Mouse (Mus musculus): ENCODE measurements around the gene Ankrd9. TPM values are rescaled to one million over a fixed set of nuclear protein-coding genes. Genes with fewer than 3 reads are reported as not detected.

Ankrd9 gene
- polyA plus RNA-seq, 1 experiment from 2014 or later: 12.1 TPM

DNA sequence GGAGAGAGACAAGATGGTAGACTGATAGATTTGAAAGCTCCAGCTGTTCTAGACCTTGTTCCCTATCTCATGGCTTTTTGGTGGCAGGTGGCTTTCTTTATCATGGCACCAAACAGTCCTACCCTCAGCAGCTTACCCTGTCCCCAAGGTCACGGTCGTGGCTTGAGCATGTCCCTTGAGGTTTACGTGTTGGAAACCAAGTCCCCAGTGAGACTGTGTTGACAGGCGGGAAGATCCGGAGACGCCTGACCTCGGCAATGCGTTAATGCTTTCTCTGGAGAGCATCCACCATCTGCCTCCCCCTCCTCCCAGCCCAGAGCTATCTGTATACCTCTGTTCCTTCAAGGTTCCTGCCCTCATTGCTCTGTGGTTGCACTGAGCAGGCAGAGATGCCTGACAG is 4.9 kb upstream of the Ankrd9 start:
- Histone ChIP-seq H3K27me3 (ENCODE audit: control insufficient read depth, insufficient read depth, low read length) (no peaks in the 10 kb centered on the region), H3K9ac (ENCODE audit: low read length) (no peak overlapping the region), H3K27ac (ENCODE audit: low read depth, low read length) (no peak overlapping the region), H3K36me3 (ENCODE audit: control insufficient read depth, insufficient read depth, low read length) (no peaks in the 10 kb centered on the region), H3K9me3 (ENCODE audit: control insufficient read depth, low read length) (no peaks in the 10 kb centered on the region), H3K4me2 (ENCODE audit: low read depth) (no peak overlapping the region), H3K4me3 (ENCODE audit: low read depth, low read length) (no peak overlapping the region), H3K4me1 (ENCODE audit: control insufficient read depth, insufficient read depth, low read length) (peaks cover 3% of the 10 kb centered on the region; the same call in 1 of the 2 replicates)
- DNase-seq (ENCODE audit: low spot score) (no peak), ATAC-seq (ENCODE audit: insufficient read depth, low FRiP score, low TSS enrichment) (no peak)
- WGBS: 81% methylated on average over 8 of the region's 8 CpGs

DNA sequence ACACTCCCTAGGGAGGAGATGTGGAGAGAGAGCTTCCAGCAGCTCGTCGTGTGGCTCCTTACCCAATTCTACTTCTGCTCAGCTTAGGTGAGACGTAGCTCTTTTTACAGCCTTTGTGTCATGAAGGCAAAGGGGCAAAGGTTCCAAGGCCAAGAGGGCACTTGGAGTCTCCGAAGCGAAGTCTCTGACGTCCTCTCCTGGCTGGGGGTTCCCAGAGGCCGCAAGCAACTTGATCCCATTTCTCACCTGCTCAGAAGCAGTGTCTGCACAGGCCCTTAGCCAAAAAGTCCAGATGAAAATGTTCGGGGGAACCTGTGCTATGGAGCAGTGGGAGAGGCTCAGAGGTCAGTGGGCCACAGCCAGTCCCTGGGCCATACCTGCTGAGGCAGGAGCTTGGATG is 4.2 kb upstream of the Ankrd9 start:
- Histone ChIP-seq H3K4me2 (ENCODE audit: low read depth) (no peak overlapping the region), H3K36me3 (ENCODE audit: control insufficient read depth, insufficient read depth, low read length) (no peaks in the 10 kb centered on the region), H3K9ac (ENCODE audit: low read length) (no peak overlapping the region), H3K27me3 (ENCODE audit: control insufficient read depth, insufficient read depth, low read length) (no peaks in the 10 kb centered on the region), H3K4me1 (ENCODE audit: control insufficient read depth, insufficient read depth, low read length) (peaks cover 3% of the 10 kb centered on the region; the same call in 1 of the 2 replicates), H3K4me3 (ENCODE audit: low read depth, low read length) (no peak overlapping the region), H3K9me3 (ENCODE audit: control insufficient read depth, low read length) (no peaks in the 10 kb centered on the region), H3K27ac (ENCODE audit: low read depth, low read length) (no peak overlapping the region)
- WGBS: 82% methylated on average over 8 of the region's 8 CpGs
- DNase-seq (ENCODE audit: low spot score): no peak
- no peak for ATAC-seq (ENCODE audit: insufficient read depth, low FRiP score, low TSS enrichment)

DNA sequence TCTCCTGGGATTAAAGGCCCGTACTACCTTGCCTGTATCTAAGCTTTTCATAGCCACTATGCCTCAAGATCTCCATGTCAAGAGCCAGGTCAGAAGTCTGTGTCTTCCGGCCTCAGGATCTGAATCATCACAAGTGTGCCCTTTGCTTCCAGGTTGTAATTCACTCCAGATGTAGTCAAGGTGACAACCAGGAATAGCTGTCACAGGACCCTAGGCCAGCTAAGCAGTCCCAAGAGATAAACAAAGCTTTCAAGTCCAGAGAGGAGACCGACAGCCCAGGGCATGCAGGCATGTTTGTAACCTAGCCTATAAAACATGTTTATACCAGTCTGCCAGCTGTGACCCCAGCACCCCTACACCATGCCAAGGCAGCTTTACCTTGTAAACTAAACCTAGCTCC is 2.9 kb upstream of the Ankrd9 start:
- DNase-seq (ENCODE audit: low spot score) (no peak), ATAC-seq (ENCODE audit: insufficient read depth, low FRiP score, low TSS enrichment) (no peak)
- Histone ChIP-seq H3K27me3 (ENCODE audit: control insufficient read depth, insufficient read depth, low read length) (no peaks in the 10 kb centered on the region), H3K9me3 (ENCODE audit: control insufficient read depth, low read length) (no peaks in the 10 kb centered on the region), H3K4me3 (ENCODE audit: low read depth, low read length) (no peak overlapping the region), H3K27ac (ENCODE audit: low read depth, low read length) (no peak overlapping the region), H3K4me1 (ENCODE audit: control insufficient read depth, insufficient read depth, low read length) (peaks cover 3% of the 10 kb centered on the region; the same call in 1 of the 2 replicates), H3K36me3 (ENCODE audit: control insufficient read depth, insufficient read depth, low read length) (no peaks in the 10 kb centered on the region; the same call in 1 of the 2 replicates), H3K4me2 (ENCODE audit: low read depth) (no peak overlapping the region), H3K9ac (ENCODE audit: low read length) (no peak overlapping the region)
- WGBS: 80% methylated on average over 3 of the region's 3 CpGs

- H3K27me3 ChIP-seq (ENCODE audit: control insufficient read depth, insufficient read depth, low read length): no peaks in the 10 kb centered on the region
- peaks cover 3% of the 10 kb centered on the region; the same call in 1 of the 2 replicates for H3K4me1 ChIP-seq (ENCODE audit: control insufficient read depth, insufficient read depth, low read length)
- H3K36me3 ChIP-seq (ENCODE audit: control insufficient read depth, insufficient read depth, low read length): peaks cover 2% of the 10 kb centered on the region
- H3K9me3 ChIP-seq (ENCODE audit: control insufficient read depth, low read length): no peaks in the 10 kb centered on the region
- DNase-seq (ENCODE audit: low spot score) (no peak), ATAC-seq (ENCODE audit: insufficient read depth, low FRiP score, low TSS enrichment) (no peak)
- 0 out of 2 replicates have a peak overlapping the region, but pooled peaks have one; percentile 95 for H3K4me2 ChIP-seq (ENCODE audit: low read depth)
- no peak overlapping the region for H3K9ac ChIP-seq (ENCODE audit: low read length)
- H3K27ac ChIP-seq (ENCODE audit: low read depth, low read length): no peak overlapping the region
- H3K4me3 ChIP-seq (ENCODE audit: low read depth, low read length): no peak overlapping the region; the same call in 1 of the 2 replicates
- 89% methylated on average over 3 of the region's 3 CpGs for WGBS
Observed at GRCm38 (mm10) chr12:110979808-110980207, 968 bp upstream of the Ankrd9 start.

DNA sequence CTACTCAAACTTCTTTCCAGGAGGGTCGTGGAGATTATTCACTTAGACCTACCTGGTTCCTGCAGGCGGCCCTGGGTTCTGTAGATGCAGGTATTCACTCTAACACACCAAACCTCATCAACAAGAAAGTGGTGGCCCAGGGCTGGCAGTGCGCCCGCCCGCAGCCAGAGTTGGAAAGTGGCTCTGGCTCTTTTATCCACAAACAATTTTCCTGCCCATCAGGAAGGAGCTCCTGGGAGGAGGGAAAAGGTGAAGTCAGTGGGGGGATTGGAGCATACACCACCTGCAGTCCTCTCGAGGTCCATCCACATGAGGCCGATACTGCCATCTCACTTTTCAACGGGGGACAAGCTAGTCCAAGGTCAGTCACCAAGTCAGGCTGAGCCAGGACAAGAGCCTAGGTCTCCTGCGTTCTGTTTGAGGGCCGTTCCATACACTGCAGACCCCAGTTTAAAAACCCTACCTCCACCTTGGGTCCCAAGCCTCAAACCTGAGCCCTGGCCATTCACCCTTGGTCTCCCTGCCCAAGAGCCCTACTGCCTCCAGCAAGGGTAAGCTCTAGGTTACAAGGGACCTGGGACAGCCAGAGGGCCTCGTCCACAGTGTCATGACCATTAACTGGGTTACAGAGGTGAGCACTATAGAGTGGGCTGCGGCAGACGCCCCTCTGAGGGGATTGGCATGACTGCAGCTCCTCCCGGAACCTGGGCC is 789 bp downstream of the Ankrd9 start:
- Histone ChIP-seq H3K36me3 (ENCODE audit: control insufficient read depth, insufficient read depth, low read length) (peaks cover 2% of the 10 kb centered on the region), H3K27ac (ENCODE audit: low read depth, low read length) (peak overlapping the region; percentile 70), H3K9ac (ENCODE audit: low read length) (peak overlapping the region; percentile 86), H3K4me2 (ENCODE audit: low read depth) (peak overlapping the region; percentile 95), H3K27me3 (ENCODE audit: control insufficient read depth, insufficient read depth, low read length) (no peaks in the 10 kb centered on the region), H3K9me3 (ENCODE audit: control insufficient read depth, low read length) (no peaks in the 10 kb centered on the region), H3K4me1 (ENCODE audit: control insufficient read depth, insufficient read depth, low read length) (peaks cover 3% of the 10 kb centered on the region; the same call in 1 of the 2 replicates), H3K4me3 (ENCODE audit: low read depth, low read length) (peak overlapping the region; percentile 86)
- no peak for ATAC-seq (ENCODE audit: insufficient read depth, low FRiP score, low TSS enrichment)
- no peak for DNase-seq (ENCODE audit: low spot score)
- WGBS: 44% methylated on average over 14 of the region's 14 CpGs

- H3K9ac ChIP-seq (ENCODE audit: low read length): no peak overlapping the region
- H3K4me1 ChIP-seq (ENCODE audit: control insufficient read depth, insufficient read depth, low read length): peaks cover 3% of the 10 kb centered on the region; the same call in 1 of the 2 replicates
- no peaks in the 10 kb centered on the region for H3K27me3 ChIP-seq (ENCODE audit: control insufficient read depth, insufficient read depth, low read length)
- 93% methylated on average over 18 of the region's 18 CpGs for WGBS
- DNase-seq (ENCODE audit: low spot score) (no peak), ATAC-seq (ENCODE audit: insufficient read depth, low FRiP score, low TSS enrichment) (no peak)
- H3K4me3 ChIP-seq (ENCODE audit: low read depth, low read length): no peak overlapping the region
- H3K9me3 ChIP-seq (ENCODE audit: control insufficient read depth, low read length): no peaks in the 10 kb centered on the region
- H3K27ac ChIP-seq (ENCODE audit: low read depth, low read length): no peak overlapping the region
- peaks cover 2% of the 10 kb centered on the region for H3K36me3 ChIP-seq (ENCODE audit: control insufficient read depth, insufficient read depth, low read length)
- H3K4me2 ChIP-seq (ENCODE audit: low read depth): 0 out of 2 replicates have a peak overlapping the region, but pooled peaks have one; percentile 0
Observed at GRCm38 (mm10) chr12:110977345-110977733, 1.5 kb downstream of the Ankrd9 start.

DNA sequence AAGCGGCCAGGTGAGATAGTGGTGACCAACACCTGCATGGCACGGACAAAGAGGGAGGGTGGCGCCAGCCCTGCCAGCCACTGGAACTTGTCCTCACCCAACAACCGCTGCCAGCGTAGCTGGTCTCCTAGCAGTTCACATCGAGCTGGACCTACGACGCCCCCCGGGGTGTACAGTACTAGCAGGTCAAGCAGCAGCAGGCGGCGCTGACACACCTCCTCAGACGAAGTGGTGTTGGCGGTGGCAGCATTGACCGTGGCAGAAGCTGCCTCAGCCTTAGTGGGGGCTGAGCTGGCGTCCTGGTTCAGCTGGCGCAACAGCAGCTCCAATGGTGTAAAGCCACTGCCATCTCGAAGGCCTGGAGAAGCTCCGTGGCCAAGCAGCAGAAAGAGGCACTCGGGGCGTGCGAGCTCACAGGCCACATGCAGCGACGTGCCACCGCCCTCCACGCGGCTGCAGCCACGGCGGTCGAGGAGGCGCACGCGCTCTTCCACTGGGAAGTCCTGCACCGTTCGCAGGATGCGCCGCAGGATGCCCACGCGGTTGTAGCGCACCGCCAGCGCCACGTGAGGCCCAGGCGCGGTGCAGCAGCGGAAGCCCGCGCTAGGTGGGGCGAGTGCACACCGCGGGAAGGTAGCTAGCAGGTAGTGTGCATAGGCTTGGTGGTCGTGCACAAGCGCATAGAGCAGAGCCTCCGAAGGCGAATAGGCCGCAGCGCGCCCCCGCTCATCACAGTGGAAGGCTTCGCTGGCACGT is 2.1 kb downstream of the Ankrd9 start:
- WGBS: 87% methylated on average over 59 of the region's 60 CpGs

DNA sequence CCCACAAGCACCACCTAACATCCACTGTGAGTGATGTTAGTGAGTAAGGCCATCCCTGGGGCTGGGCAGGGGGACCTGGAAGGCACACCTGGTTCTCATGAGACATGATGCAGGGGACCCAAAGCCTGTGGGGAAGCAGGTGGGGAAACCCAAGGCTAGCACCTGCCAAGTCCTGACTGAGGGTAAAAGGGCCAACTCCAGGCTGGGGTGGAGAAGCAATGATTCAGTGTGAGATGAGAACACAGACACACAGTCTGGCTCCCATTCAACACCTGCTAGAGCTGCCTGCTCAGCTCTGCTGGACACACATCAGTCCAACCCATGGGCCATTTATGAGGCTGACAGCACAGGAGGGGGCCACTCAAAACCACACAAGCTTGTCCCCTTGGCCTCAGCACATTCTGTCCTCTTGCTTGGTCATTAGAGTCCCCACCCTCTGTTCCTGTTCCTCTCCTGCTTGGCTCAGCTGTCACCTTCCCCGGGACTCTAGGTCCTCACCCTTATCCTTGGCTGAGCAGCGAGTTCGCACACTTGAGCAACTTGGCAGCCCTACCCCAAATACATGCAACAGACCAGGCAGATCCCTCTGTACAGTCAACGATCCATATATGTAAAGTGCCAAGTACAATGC is 2.9 kb downstream of the Ankrd9 start:
- DNase-seq (ENCODE audit: low spot score) (no peak), ATAC-seq (ENCODE audit: insufficient read depth, low FRiP score, low TSS enrichment) (no peak)
- peaks cover 3% of the 10 kb centered on the region; the same call in 1 of the 2 replicates for H3K4me1 ChIP-seq (ENCODE audit: control insufficient read depth, insufficient read depth, low read length)
- H3K9ac ChIP-seq (ENCODE audit: low read length): no peak overlapping the region
- H3K4me3 ChIP-seq (ENCODE audit: low read depth, low read length): no peak overlapping the region
- H3K9me3 ChIP-seq (ENCODE audit: control insufficient read depth, low read length): no peaks in the 10 kb centered on the region
- 93% methylated on average over 4 of the region's 4 CpGs for WGBS
- peaks cover 2% of the 10 kb centered on the region for H3K36me3 ChIP-seq (ENCODE audit: control insufficient read depth, insufficient read depth, low read length)
- H3K27me3 ChIP-seq (ENCODE audit: control insufficient read depth, insufficient read depth, low read length): no peaks in the 10 kb centered on the region
- no peak overlapping the region for H3K27ac ChIP-seq (ENCODE audit: low read depth, low read length)
- no peak overlapping the region; the same call in 1 of the 2 replicates for H3K4me2 ChIP-seq (ENCODE audit: low read depth)

More for the DNA sequence above, 2.1 kb downstream of the Ankrd9 start:
- Histone ChIP-seq H3K27me3 (ENCODE audit: control insufficient read depth, insufficient read depth, low read length) (no peaks in the 10 kb centered on the region), H3K27ac (ENCODE audit: low read depth, low read length) (no peak overlapping the region), H3K36me3 (ENCODE audit: control insufficient read depth, insufficient read depth, low read length) (peaks cover 2% of the 10 kb centered on the region), H3K4me1 (ENCODE audit: control insufficient read depth, insufficient read depth, low read length) (peaks cover 3% of the 10 kb centered on the region; the same call in 1 of the 2 replicates), H3K4me3 (ENCODE audit: low read depth, low read length) (no peak overlapping the region), H3K9ac (ENCODE audit: low read length) (no peak overlapping the region), H3K4me2 (ENCODE audit: low read depth) (no peak overlapping the region), H3K9me3 (ENCODE audit: control insufficient read depth, low read length) (no peaks in the 10 kb centered on the region)
- DNase-seq (ENCODE audit: low spot score) (no peak), ATAC-seq (ENCODE audit: insufficient read depth, low FRiP score, low TSS enrichment) (no peak)
